Mouse (Mus musculus) bone marrow, adult 2 months (tissue): Measurements from ENCODE around the gene Itpr1. TPM values are rescaled to one million over a fixed set of nuclear protein-coding genes. Genes with fewer than 3 reads are reported as not detected.

Experiments
- H3K27ac ChIP-seq: fragments of 200-500 bp; 2 replicates; pipeline ENCODE4 v1.5.1; 2012; ENCODE audit warnings: low read depth, mild to moderate bottlenecking, control low read depth, inconsistent platforms, low read length; ENCODE audit not compliant: control insufficient read depth, poor library complexity, insufficient read depth
- H3K4me1 ChIP-seq: fragments of 200-500 bp; 2 replicates; pipeline ENCODE4 v1.6.1; 2011; ENCODE audit warnings: low read length; ENCODE audit not compliant: control insufficient read depth, insufficient read depth
- H3K4me3 ChIP-seq: fragments of 200-500 bp; replicated peaks from 2 replicates; pipeline ENCODE3; 2011; ENCODE audit warnings: mild to moderate bottlenecking, low read depth, low read length, control low read depth; ENCODE audit not compliant: control insufficient read depth
- CTCF ChIP-seq: fragments of 200-500 bp; IDR thresholded peaks from 2 replicates; pipeline ENCODE4 v1.5.1; 2011; ENCODE audit warnings: low read length, control low read depth; ENCODE audit not compliant: control insufficient read depth, insufficient read depth
- POLR2A ChIP-seq: fragments of 200-500 bp; IDR thresholded peaks from 2 replicates; pipeline ENCODE4 v1.6.1; 2011; ENCODE audit warnings: low read depth, mild to moderate bottlenecking, control low read depth, low read length, borderline replicate concordance; ENCODE audit not compliant: control insufficient read depth
- WGBS: fragments of 180-500 bp; shearing (Covaris S2); methylation state at CpG from one replicate; pipeline ENCODE4 v1.1.7; 2018; 5-methylcytosine and 5-hydroxymethylcytosine counted together
- polyA plus RNA-seq: library from polyadenylated mRNA; stranded (reverse); fragments of >200 nt; gene quantifications from 2 replicates; pipeline ENCODE4 v1.2.4, GENCODE M21; 2011; ENCODE audit warnings: low replicate concordance; ENCODE audit not compliant: missing spikeins, insufficient read depth, insufficient read length

Itpr1 gene
- polyA plus RNA-seq, 1 experiment = 32.8 TPM

DNA sequence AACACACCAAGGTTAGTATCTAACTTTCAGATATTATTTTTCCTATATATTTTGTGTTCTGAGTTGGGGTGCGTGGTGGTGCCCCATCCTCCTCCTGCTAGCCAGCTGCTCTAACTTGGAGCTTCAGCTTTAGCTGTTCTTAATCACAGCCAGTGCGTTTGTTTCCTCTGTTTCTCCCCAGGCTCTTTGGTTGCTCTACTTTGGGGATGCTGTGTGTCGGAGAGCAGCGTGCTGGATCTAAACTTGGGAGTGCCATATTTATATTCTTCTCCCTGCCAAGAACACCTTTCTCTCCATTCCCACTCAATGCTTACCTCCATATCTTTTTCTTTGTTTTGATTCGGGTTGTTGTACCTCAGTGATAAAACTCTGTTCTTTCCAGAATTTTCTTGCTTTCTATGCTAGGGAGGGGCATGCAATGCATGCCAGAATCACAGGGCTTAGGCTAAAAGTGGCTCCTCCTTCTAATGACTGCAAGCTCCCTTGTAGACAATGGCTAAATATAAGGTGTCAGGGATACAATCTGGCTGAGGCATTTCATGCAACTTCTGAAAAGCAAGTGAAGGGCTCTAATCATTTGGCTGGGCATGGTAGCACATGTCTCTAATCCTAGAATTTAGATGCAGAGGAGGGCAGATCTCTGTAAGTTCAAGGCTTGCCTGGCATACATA lies 381.4 kb downstream of the Itpr1 start:
- H3K27ac ChIP-seq = no peak overlapping the region
- H3K4me3 ChIP-seq = no peak overlapping the region
- WGBS = 80% methylated on average over 5 of the region's 5 CpGs
- no peak for TF ChIP-seq CTCF
- no peak for TF ChIP-seq POLR2A
- no peaks in the 10 kb centered on the region; the same call in none of the 2 replicates for H3K4me1 ChIP-seq

GRCm38 (mm10) chr6:108598691-108599090 lies 385.8 kb downstream of the Itpr1 start:
- Histone ChIP-seq H3K27ac (no peak overlapping the region), H3K4me3 (no peak overlapping the region), H3K4me1 (peaks cover 1% of the 10 kb centered on the region; the same call in 1 of the 2 replicates)
- WGBS = 46% methylated on average over 4 of the region's 4 CpGs
- no peak for TF ChIP-seq POLR2A
- no peak for TF ChIP-seq CTCF

DNA sequence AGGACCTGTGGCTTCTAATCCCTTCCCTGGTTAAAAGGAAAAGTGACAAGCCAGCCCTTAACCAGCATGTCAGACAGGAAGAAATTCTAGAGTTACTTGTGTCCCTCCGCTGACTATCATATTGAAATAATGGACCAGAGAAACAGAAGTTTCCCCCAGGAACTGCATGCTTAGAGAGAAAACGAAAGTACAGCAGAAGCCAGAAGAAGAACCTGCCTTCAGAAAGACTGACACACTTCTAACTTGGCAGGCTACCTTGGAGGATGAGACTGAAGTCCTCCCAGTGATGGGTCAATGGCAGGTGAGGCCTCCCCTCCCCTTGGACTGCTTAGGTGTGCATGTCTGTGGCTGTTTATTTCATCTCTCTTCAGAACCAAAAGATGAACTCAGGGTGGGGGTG lies 386.4 kb downstream of the Itpr1 start:
- 28% methylated on average over 2 of the region's 2 CpGs for WGBS
- Histone ChIP-seq H3K27ac (no peak overlapping the region), H3K4me3 (peak overlapping the region; percentile 18), H3K4me1 (peaks cover 1% of the 10 kb centered on the region; the same call in 1 of the 2 replicates)
- TF ChIP-seq CTCF (no peak), POLR2A (no peak)

Other genes with a start within 250 kb of the Itpr1 start
- 0.93 and 3.1 TPM in 2 replicates for gene Setmar, start 148.1 kb upstream of the Itpr1 start, polyA plus RNA-seq
- gene Sumf1, start 27.5 kb upstream of the Itpr1 start, polyA plus RNA-seq = 7.3 and 14.3 TPM in 2 replicates